Mouse (Mus musculus) lung, adult 18-20 months (tissue): ENCODE measurements around the gene Hoxa6.

Experiments used
- DNase-seq, 2 experiments: peaks; one replicate each; pipeline ENCODE4 v3.0.0; 2022; ENCODE audit warnings: mixed read lengths in 2 of 2

The Hoxa6 gene

DNA sequence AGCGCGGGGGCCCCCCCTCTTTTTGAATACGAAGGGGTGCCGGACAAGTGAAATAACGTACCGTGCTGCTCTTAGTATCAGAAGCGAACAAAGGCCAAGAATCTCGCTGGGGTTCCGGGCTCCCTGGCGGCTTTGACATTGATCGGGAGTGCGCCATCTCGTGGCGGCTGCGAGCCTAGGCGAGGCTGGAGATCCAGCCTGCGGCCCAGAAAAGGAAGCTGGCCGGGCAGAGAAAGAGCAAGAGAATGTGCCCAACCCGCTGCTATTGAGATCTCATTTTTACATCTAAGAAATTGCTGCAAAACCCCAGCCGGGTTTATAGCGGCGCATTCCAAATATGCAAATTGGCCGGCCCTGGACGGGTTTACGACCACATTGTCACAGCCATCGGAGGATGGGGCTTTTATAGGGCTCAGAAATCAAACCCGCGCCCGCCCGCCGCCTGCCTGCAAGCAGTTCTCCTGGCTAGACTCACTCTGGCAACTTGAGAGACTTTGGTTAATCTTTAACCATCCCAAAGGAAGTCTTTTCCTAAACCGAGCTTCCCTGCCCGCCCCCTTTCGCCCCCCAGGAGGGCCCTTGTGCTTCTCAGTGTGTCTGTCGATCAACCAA is 32.0 kb upstream of the Hoxa6 start, which contains the start of gene Hoxa10:
Hoxa10 (minus strand) TSS at position 466 of the 612 bp plus-strand sequence.
- DNase-seq = peak; percentile 71 to 72

DNA sequence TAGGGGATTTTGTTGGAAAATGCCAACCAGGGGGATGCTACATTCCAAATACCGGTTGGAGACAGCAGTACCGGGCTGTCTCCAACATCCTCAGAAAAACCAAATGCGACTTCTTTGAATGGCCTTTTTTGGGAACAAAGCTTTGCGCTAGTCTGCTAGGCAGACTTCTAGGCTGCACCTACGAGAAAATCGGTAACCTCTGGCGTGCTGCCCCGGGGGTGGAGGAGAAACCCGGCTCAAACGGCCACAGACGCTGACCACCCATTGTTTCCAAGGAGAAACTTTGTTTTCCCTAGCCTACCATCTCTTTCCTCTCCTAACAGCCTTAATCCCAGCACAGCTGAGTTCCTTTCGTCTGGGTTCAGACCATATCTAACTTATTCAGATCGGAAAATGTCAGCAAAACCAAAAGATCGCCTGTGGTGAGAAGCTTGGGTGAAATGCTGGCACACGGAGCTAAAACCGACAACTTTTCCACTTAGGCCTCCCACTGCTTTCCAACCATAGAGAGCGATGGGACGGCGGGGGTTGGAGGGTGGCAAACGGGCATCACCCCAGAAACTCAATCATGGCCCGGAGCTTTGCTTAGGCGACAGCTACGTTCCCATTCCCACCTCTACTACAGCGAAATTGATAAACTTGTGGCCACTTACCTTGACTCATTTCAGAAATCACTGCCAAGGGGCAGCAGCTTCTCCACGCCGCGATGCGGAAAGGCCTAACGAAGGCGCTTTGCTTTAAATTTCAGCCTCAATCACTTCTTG is 31.3 kb upstream of the Hoxa6 start:
- no peak for DNase-seq

DNA sequence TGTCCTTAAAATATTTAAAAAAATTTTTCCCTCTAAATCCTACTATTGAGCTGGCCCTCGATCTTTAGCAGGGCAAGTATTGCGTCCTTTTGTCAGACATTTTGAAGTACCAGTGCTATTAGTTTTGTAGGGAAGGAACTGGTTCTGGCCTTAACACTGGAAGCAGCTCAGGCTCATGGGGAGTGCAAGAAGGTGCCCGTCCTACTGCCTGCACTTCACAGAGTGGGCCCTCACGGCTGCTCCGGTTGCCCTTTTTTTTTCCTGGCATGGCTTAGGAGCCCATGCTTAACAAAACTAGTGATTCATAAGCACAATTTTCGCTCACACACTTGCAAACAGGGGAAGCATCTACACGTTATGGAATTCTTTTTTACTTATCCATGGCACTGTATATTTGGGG is 30.5 kb upstream of the Hoxa6 start:
- no peak for DNase-seq

DNA sequence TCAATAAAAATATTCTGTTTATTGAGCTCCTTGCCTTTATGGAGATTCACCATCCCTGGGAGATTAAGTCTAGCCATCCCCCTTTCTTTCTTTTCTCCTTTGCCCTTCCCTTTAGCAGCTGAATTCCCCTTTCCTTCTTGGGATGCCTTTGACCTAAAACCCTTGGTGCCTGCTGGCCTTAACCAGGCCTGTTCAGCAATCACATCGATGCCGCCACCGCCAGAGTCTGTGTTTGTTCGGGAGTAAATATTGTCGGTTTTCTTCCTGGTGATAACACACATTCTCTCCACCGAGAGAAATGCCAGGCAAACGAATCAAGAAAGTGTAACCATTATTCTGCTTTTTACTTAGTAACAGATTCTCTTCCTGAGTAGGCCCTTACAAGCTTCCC is 29.6 kb upstream of the Hoxa6 start:
- DNase-seq = no peak

DNA sequence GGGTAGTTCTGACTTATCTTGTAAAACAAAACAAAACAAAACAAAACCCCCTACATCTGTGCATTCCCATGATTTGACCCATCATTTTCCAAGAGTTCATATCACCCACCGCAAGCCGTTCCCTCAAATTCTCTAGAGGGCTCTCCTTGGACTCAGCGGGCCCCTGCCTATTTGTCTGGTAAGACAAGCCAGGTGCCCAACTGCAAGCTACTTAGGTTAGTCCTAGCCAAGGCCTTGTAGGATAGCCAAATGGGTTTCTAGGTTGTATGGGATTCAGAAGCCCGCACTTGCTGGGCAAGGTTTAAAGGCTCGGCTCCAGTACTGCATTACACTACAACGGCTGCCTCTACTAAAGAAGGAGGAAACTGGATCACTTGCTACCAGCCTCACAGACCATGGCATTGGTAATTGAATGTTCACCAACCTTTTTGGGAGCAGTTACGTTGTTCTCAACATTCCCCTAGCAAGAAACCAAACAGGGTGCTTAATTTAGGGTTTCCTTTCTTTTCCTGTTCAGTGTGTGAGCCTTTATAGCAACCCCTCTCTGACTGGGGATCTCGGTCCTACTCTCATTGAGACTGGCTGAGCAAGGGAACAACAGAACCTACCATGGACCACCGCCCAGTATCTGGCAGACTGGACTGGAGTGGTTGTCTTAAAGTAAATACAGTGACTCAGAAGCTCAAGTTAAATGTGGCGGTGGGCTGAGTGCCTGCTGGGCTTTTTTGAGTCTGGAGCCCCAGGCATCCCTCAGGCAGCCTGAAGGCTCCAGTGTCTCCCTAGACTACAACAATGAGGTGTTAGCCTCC is 29.0 kb upstream of the Hoxa6 start:
- DNase-seq = no peak

DNA sequence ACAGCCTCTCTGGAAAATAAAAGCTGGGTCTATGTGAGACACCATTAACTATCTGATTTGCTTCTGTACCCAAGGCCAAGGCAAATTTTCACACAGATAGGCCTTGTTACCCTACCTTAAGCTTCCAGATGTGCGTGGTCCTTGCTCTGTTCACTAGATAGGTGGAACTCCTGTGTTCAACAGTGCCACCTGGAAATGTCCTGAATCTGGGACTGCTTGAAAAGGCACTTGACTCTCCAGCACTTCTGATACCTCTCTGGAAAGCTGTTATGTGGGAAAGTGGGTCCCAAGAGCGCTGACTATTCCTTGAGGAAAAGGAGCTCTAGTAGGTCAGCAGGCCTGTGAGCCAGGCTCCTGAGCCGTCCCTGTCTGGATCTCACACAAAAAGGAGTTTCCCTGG is 28.3 kb upstream of the Hoxa6 start:
- DNase-seq = no peak

DNA sequence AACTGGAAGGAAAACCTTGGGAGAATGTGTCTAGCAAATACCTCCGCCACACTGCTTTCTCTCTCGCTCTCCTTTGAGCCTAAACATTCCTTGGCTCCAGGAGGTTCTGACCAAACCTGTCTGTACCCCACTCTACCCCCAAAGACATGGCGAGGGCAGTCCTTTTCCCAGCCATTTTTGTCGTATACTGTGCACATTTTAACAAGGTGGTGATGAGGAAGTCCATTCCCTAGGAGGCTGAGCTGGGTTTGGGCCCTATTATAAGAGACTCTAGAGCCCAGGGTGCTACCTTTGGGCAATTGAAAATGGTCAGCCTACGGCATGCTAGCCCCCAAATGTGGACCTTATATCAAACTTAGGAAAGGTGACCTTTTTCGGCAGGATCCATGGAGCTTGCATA is 27.3 kb upstream of the Hoxa6 start:
- no peak for DNase-seq

DNA sequence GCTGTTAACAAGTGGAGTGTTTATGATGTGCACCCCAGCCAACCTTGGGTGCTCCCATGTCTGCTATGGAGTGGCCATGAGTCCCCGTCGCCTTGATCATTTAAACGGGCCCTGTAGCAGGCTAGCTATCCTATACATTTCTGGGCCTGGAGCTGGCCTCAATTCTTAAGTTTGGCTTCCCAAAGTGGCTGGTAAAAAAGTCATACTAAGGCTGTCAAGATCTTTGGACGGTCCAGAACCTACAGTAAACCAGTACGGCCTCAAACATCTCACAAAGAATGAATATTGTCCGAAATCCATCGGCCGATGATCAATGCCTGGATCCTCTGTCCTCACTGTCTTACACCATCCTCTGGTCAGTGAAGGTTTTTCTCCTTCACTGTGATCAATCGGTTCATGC is 26.7 kb upstream of the Hoxa6 start:
- no peak for DNase-seq

DNA sequence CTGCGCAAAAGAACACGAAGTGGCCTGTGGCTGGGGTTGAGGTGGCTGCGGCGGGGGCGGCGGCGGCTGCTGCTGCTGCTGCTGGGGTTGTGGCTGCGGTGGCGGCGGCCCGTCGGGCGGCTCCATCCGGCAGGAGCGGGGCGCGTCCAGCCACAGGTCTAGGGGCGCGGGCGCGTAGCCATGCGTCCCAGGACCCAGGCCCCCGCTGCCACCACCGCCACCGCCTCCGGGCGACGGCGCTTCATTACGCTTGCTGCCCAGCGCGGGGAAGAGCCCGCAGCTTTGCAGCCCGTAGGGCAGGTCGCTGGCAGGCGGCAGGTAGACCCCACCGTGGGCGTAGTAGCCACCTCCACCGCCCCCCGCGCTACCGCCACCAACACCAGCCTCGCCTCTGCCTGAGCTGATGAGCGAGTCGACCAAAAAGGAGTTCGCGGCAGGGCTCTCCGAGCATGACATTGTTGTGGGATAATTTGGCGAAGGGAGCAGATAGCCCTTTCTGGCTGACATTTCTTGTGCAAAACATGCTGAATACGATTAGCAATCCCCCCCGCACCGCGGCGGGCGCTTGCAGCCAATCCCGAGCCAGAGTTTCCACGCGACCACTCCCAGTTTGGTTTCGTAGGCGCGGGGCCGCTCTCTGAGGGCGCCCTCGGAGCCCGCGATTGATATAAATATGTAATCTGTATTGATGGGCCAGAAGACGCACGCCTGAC is 26.1 kb upstream of the Hoxa6 start:
- DNase-seq = no peak

DNA sequence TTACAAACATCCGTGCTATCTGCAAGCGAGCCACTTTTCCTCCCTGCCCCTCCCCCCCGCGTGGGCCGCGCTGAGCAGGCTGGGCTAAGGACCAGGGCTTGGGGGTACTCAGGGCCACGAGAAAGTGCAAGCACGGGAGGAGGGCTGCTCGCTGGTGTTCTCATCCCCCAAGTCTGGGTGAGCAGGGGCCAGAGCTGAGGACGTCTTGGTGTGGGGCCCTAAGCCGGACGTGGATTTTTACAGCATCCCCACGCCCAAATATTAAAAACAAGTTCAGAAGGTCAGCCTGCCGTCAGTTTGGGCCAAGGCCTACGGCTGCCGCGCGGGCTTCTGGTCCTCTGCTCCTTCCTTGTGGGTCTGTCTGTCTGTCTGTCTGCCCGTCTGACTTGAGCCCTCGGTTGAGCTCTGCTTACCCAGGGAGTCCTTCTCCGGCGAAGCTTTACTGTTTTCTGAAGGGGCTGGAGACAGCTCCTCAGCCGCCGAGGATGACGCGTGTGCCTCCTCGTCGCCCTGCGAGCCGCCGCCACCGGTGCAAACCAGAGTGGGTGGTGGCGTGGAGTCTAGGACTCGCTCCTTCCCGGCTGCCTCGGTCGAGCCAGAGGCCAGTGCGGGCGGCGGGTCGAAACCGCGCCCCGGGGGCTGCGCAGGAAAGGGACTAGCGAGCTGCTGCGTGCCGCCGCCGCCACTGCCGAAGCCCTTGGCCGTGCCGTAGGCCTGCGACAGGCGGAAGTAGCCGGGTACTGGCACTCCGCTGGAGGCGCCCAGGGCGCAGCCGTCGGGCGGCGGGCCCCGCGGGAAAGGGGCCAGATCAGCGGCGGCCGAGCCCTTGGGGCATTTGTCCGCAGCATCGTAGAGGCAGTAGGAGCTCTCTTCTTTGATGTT is 25.3 kb upstream of the Hoxa6 start:
- no peak for DNase-seq

DNA sequence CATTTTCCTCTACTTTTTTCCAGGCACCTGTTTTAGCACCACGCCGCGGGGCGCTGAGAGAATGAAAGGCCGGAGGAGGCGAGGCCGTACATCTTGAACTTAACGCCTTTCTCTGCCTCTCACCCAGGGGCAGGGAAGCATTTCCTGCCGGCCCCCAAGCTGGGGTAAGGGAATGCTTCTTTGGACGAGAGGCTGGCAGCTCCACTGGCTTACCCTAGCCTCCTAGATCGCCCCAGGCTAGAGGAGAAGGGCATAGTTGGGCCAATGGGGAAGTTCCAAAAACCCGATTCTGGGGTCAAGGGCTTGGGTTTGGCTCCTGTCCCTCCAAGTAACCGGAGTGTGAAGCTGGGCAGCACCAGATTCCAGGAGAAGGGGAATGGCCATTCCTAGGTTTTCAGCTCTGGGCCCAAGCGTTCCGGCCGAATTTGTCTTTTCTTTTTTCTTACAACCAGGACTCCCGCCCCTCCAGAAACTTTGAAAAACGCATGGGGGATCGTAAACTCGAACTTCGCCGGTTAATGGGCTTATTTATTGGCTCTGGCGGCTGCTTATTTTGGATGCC is 24.5 kb upstream of the Hoxa6 start:
- DNase-seq = no peak

DNA sequence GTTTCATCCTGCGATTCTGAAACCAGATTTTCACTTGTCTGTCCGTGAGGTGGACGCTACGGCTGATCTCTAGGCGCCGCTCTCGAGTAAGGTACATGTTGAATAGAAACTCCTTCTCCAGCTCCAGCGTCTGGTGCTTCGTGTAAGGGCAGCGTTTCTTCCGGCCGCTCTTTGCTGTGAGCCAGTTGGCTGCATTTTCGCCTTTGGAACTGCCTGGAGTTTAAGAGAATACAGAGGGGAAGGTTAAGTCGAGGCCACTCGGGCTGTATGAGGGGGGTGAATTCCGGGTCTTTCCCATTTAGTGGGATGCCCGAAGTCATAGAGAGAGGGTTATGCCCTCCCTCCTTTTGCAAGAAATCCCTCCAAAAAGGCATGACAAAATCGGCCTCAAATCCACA is 24.0 kb upstream of the Hoxa6 start:
- DNase-seq = no peak

DNA sequence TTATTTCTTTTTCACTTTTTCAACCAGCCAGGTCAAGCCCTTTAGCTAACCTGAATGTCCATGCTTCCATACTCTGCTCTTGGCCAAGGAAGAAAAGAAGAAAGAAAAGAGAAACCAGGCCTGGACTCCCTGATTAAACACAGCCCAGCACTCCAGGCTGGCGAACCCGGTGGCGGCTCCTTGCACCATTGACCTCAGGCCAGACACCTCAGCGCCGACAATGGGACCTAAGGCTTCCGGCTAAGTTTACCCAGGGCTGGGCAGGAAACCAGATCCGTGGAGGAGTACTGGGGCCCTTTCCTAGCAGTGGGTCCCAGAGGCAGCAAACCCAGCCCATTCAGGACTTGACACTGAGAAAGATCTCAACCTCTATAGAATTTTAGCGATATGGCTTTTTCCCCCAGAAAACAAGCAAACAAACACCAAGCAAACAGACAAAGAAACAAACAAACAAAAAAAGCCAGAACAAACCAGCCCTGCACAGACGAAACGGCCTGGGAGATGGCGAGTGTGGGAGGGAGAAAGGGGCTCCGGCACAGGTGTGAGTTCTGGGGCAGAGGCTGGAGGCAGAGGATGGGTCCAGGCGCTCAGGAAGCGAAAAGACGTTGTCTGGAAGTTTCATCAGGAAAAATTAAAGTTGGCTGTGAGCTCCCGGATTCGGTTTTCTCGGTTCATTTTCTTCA is 23.5 kb upstream of the Hoxa6 start:
- DNase-seq = no peak

DNA sequence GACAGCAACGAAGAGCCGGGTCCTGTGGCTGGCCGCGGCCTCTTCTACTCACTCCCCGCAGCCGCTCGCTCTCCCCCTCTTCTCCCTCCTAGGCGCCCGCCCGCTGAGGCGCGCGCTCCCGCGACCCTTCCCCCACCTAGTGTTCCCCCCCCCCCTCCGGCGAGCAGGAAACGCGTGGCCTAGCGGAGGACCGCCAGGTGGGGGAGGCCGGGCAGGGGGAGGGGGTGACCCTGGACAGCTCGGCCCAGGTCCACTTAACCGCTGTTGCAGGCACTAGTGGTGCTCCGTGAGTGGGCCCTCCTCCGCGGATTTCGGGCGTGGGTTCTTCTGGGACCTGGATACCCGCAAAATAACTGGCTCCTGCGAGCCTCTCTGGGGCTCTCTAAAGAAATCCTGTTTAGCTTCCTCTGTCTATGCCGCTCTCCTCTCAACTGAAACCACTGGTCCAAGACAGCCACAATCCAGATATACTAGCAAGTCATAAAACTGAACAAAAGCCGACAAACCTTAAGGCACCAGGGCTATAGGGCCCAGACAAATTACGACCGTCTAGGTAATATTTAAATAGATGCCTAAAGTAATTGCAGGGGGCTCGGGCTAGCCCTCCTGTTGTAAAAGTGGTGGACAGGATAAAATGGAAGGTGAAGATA is 22.1 kb upstream of the Hoxa6 start, which contains the start of gene Hoxa9:
Hoxa9 (minus strand) TSS at position 574 of the 650 bp plus-strand sequence.
- no peak for DNase-seq

DNA sequence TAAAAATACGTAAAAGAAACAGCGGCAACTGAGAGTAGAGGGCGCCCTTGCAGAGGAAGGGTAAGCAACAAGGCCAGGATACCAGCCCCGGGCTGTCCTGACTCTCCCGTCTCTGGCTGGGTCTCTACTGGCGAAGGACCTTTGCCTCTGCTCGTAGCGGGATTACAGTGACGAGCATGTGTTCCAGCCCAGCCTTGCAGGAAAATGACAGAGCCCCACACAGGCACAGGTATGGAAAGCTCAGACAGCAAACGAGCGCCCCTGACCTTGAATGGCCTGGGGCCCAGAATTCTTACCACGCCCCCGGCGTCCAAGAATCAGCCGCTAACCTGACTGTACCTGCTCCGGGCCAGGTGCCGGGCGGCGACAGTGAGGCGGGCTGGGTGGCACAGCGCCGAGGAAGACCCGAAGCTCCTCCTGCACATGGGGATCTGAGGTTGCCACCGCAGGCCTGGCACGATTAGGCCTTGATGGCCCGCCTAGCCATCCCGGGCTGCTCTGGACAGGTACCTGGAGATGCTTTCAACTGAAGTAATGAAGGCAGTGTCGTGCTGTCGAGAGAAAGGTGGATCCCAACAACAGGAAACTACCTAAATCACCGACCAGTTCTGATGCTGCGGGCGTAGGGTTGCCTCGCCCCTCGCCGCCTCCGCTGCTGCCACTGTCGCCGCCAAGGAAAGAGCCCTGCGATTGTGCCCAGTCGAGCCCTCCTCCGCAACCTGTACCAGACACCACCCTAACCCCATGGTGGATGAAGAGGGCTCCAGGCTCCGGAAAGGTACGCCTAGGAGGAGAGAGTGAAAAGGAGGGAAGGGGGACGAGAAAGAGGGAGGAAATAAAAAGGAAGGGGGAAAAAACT is 21.3 kb upstream of the Hoxa6 start:
- no peak for DNase-seq

DNA sequence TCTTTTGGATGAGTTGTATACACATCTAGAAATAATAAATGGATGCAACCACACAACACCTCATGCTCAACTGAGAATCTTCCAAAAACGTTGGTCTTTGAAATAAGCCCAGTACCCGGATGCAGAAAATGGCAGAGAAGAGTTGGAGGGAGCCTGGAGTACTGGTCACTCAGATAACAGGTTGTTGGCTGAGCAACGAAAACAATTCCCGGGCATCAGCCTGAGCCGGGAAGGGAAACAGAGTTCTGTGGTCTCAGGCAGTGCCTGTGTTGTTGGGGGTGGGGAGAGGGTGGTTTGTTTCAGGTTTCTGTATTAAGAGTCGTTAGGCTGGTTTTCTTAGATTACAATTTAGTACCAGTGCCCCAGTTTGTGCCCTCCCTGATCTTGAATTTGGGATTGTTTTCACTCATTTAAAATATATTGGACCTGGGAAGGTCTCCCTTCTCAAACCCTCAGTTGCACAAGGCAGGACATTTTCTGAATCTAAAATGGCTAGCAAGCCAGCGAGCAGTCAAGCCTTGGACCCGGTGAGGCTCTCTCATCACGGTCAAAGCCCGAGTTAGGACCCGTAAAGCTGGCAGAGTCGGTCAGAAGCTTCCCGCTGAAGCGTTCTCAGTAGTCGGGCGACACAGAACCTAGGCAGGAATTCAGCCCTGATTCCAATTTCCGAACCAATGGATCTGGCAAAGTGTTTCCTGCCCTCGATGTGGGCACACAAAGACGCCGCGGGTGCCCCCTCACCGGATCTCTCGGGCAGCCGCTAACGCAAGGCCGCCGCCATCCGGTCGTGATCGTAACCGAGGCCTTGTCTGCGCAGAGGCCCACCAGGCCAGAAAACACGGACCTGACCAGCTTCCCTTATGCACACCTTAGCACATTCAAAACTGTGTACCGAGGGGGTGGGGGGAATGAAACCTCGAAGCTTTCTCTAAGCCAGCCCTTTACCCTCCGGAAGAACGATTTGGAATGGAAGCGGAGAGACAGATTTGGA is 20.2 kb upstream of the Hoxa6 start:
- DNase-seq = no peak

DNA sequence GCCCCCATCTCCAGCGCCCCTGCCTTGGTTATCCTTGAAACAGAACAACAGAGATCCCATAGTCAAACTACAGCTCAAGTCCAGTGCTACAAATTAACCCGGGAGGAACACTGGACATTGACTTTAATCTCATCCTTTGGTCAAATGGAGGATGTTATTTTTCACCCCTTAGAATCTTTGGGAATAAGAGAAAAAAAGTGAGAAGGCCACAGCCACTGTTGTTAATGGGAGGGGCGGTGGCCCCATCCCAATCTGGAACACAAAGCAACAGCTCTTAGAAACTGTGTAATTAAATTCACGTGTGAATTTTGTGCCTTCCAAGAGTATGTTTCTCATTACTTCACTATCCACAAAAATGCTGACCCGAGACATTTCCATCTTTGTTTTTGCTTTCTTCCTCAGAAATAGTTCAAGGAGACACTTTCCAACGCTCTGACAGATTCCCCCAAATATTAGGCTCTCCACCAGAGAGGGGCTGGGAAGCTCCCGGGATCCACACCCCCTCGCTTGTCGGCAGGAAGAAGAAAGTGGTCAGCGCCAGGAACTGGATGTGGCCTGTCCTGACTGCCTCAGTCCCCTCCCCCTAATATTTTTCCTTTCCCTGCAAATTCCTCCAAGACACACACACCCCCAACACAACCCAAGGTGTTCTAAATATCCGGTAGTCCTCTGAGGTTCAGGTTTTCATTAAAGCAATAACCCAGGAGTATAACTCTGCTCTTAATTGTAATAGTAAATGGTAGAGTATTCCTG is 19.1 kb upstream of the Hoxa6 start:
- DNase-seq = no peak
